Mouse (Mus musculus) cerebellum, adult 2 months (tissue): Measurements from ENCODE around the gene Rbfox1. TPM values are rescaled to one million over a fixed set of nuclear protein-coding genes. Genes with fewer than 3 reads are reported as not detected.
A peak's percentile ranks its signal among the peaks of the same experiment; 100 is the strongest.

Experiments
- DNase-seq, 2 experiments: peaks; one replicate each; pipeline ENCODE4 v3.0.0; 2021
- H3K27ac ChIP-seq: fragments of 200-500 bp; 2 replicates; pipeline ENCODE4 v1.5.1; 2012; ENCODE audit warnings: low read length, control low read depth, inconsistent platforms; ENCODE audit not compliant: insufficient read depth
- H3K27me3 ChIP-seq: fragments of 200-500 bp; 2 replicates; pipeline ENCODE4 v1.6.1; 2012; ENCODE audit warnings: inconsistent platforms, mild to moderate bottlenecking, low read length, moderate library complexity; ENCODE audit not compliant: control insufficient read depth, insufficient read depth
- H3K4me1 ChIP-seq: fragments of 200-500 bp; 2 replicates; pipeline ENCODE4 v1.6.1; 2011; ENCODE audit warnings: low read length; ENCODE audit not compliant: control insufficient read depth, insufficient read depth
- H3K4me3 ChIP-seq: fragments of 200-500 bp; replicated peaks from 2 replicates; pipeline ENCODE3; 2011; ENCODE audit warnings: mild to moderate bottlenecking, low read depth, low read length, control low read depth; ENCODE audit not compliant: insufficient read depth
- CTCF ChIP-seq: fragments of 200-500 bp; IDR thresholded peaks from 2 replicates; pipeline ENCODE4 v1.5.1; 2011; ENCODE audit warnings: low read depth, mild to moderate bottlenecking, control low read depth, low read length, moderate library complexity, borderline replicate concordance; ENCODE audit not compliant: insufficient read depth
- POLR2A ChIP-seq: fragments of 200-500 bp; IDR thresholded peaks from 2 replicates; pipeline ENCODE4 v1.6.1; 2011; ENCODE audit warnings: low read length, control low read depth, borderline replicate concordance; ENCODE audit not compliant: insufficient read depth
- WGBS: fragments of 180-500 bp; shearing (Covaris S2); methylation state at CpG from one replicate; pipeline ENCODE4 v1.1.7; 2018; 5-methylcytosine and 5-hydroxymethylcytosine counted together
- polyA plus RNA-seq: library from polyadenylated mRNA; depleted of rRNA; stranded (reverse); fragments of >200 nt; gene quantifications from 2 replicates; pipeline ENCODE4 v1.2.3, GENCODE M21; 2012

Gene Rbfox1
- polyA plus RNA-seq, 1 experiment, result 132 TPM

- Histone ChIP-seq H3K27ac (no peak overlapping the region), H3K4me3 (no peak overlapping the region), H3K4me1 (peaks cover 18% of the 10 kb centered on the region), H3K27me3 (no peaks in the 10 kb centered on the region)
- 92% methylated on average over 5 of the region's 5 CpGs for WGBS
- no peak for DNase-seq
- TF ChIP-seq CTCF, result no peak
- TF ChIP-seq POLR2A, result no peak
Measured at GRCm38 (mm10) chr16:6100421-6100877, 215.3 kb downstream of the Rbfox1 start.

- WGBS, result 73% methylated on average over 2 of the region's 2 CpGs
- H3K27ac ChIP-seq, result no peak overlapping the region
- H3K27me3 ChIP-seq, result no peaks in the 10 kb centered on the region
- TF ChIP-seq POLR2A (no peak), CTCF (no peak)
- no peak for DNase-seq
- H3K4me3 ChIP-seq, result no peak overlapping the region
- peaks cover 18% of the 10 kb centered on the region; the same call in 1 of the 2 replicates for H3K4me1 ChIP-seq
Measured at GRCm38 (mm10) chr16:6103713-6104112, 218.6 kb downstream of the Rbfox1 start.

- 88% methylated on average over 3 of the region's 3 CpGs for WGBS
- no peaks in the 10 kb centered on the region for H3K27me3 ChIP-seq
Measured at GRCm38 (mm10) chr16:6110121-6110520, 225.0 kb downstream of the Rbfox1 start.

GRCm38 (mm10) chr16:6113836-6114475 is 228.8 kb downstream of the Rbfox1 start:
- peak in 1 of 2 experiments; percentile 37 for DNase-seq
- Histone ChIP-seq H3K4me3 (no peak overlapping the region), H3K27me3 (no peaks in the 10 kb centered on the region), H3K27ac (no peak overlapping the region), H3K4me1 (no peaks in the 10 kb centered on the region; the same call in 1 of the 2 replicates)
- 31% methylated on average over 5 of the region's 5 CpGs for WGBS
- no peak for TF ChIP-seq CTCF
- no peak for TF ChIP-seq POLR2A

More at GRCm38 (mm10) chr16:6110121-6110520, 225.0 kb downstream of the Rbfox1 start:
- TF ChIP-seq POLR2A (no peak), CTCF (no peak)
- no peak overlapping the region for H3K4me3 ChIP-seq
- H3K4me1 ChIP-seq, result peaks cover 4% of the 10 kb centered on the region; the same call in 1 of the 2 replicates
- no peak overlapping the region for H3K27ac ChIP-seq
- no peak for DNase-seq

- Histone ChIP-seq H3K27ac (no peak overlapping the region), H3K27me3 (no peaks in the 10 kb centered on the region), H3K4me3 (no peak overlapping the region), H3K4me1 (no peaks in the 10 kb centered on the region)
- TF ChIP-seq POLR2A (no peak), CTCF (no peak)
- 70% methylated on average over 1 of the region's 1 CpGs for WGBS
- no peak for DNase-seq
Measured at GRCm38 (mm10) chr16:6119472-6119871, 234.3 kb downstream of the Rbfox1 start.

- no peak overlapping the region for H3K4me3 ChIP-seq
- TF ChIP-seq POLR2A (no peak), CTCF (no peak)
- H3K27me3 ChIP-seq, result no peaks in the 10 kb centered on the region
- 67% methylated on average over 4 of the region's 4 CpGs for WGBS
- no peak for DNase-seq
- H3K27ac ChIP-seq, result no peak overlapping the region
- no peaks in the 10 kb centered on the region for H3K4me1 ChIP-seq
Measured at GRCm38 (mm10) chr16:6121232-6121631, 236.1 kb downstream of the Rbfox1 start.

- H3K27me3 ChIP-seq, result no peaks in the 10 kb centered on the region
- DNase-seq, result no peak
- H3K27ac ChIP-seq, result no peak overlapping the region
- H3K4me1 ChIP-seq, result no peaks in the 10 kb centered on the region
- H3K4me3 ChIP-seq, result no peak overlapping the region
- WGBS, result 97% methylated on average over 22 of the region's 22 CpGs
- TF ChIP-seq POLR2A (no peak), CTCF (peak; percentile 36; the same call in 1 of the 2 replicates)
Measured at GRCm38 (mm10) chr16:6122859-6123258, 237.7 kb downstream of the Rbfox1 start.

- Histone ChIP-seq H3K27me3 (no peaks in the 10 kb centered on the region), H3K27ac (no peak overlapping the region), H3K4me3 (no peak overlapping the region), H3K4me1 (no peaks in the 10 kb centered on the region)
- no peak for DNase-seq
- no peak for TF ChIP-seq CTCF
- no peak for TF ChIP-seq POLR2A
- WGBS, result 86% methylated on average over 5 of the region's 5 CpGs
Measured at GRCm38 (mm10) chr16:6128314-6128713, 243.2 kb downstream of the Rbfox1 start.
